Mouse (Mus musculus) thymus, postnatal 10 days (tissue): Measurements from ENCODE around the gene 1700037H04Rik.
A peak's percentile ranks its signal among the peaks of the same experiment; 100 is the strongest.

ENCODE experiments used
- DNase-seq, 2 experiments: peaks; one replicate each; pipeline ENCODE4 v3.0.0; 2021; ENCODE audit warnings: low spot score in 2 of 2

Gene 1700037H04Rik

GRCm38 (mm10) chr2:131179246-131179886, 19.5 kb upstream of the 1700037H04Rik start:
- DNase-seq: peak; percentile 27 to 42

- DNase-seq: no peak
These were observed 19.0 kb upstream of the 1700037H04Rik start for GRCm38 (mm10) chr2:131178828-131179245.

- no peak for DNase-seq
These were observed 18.1 kb upstream of the 1700037H04Rik start for GRCm38 (mm10) chr2:131177932-131178331.

GRCm38 (mm10) chr2:131176491-131176890, 16.6 kb upstream of the 1700037H04Rik start:
- DNase-seq: no peak

- no peak for DNase-seq
These were observed 16.0 kb upstream of the 1700037H04Rik start for GRCm38 (mm10) chr2:131175945-131176309.

GRCm38 (mm10) chr2:131175286-131175944, 15.5 kb upstream of the 1700037H04Rik start:
- DNase-seq: no peak

- peak; percentile 39 to 65 for DNase-seq
These were observed 14.8 kb upstream of the 1700037H04Rik start for GRCm38 (mm10) chr2:131174700-131175099.

- no peak for DNase-seq
These were observed 12.4 kb upstream of the 1700037H04Rik start for GRCm38 (mm10) chr2:131172322-131172721.

- peak in 1 of 2 experiments; percentile 57 for DNase-seq
These were observed 11.7 kb upstream of the 1700037H04Rik start for GRCm38 (mm10) chr2:131171401-131172104.

GRCm38 (mm10) chr2:131170936-131171335, 11.1 kb upstream of the 1700037H04Rik start:
- DNase-seq: no peak

GRCm38 (mm10) chr2:131168914-131169313, 9.0 kb upstream of the 1700037H04Rik start:
- DNase-seq: no peak

- no peak for DNase-seq
These were observed 8.1 kb upstream of the 1700037H04Rik start for GRCm38 (mm10) chr2:131167984-131168383.

- DNase-seq: no peak
These were observed 6.3 kb upstream of the 1700037H04Rik start for GRCm38 (mm10) chr2:131166172-131166571.

GRCm38 (mm10) chr2:131163924-131164323, 4.0 kb upstream of the 1700037H04Rik start:
- DNase-seq: no peak

- no peak for DNase-seq
These were observed 810 bp upstream of the 1700037H04Rik start for GRCm38 (mm10) chr2:131160671-131161111.

- no peak for DNase-seq
These were observed 380 bp downstream of the 1700037H04Rik start for GRCm38 (mm10) chr2:131159491-131159910.

GRCm38 (mm10) chr2:131156987-131157386, 2.9 kb downstream of the 1700037H04Rik start:
- DNase-seq: no peak

- no peak for DNase-seq
These were observed 5.8 kb downstream of the 1700037H04Rik start for GRCm38 (mm10) chr2:131154036-131154435.

- DNase-seq: no peak
These were observed 7.6 kb downstream of the 1700037H04Rik start for GRCm38 (mm10) chr2:131152166-131152730.

GRCm38 (mm10) chr2:131149254-131149578, 10.7 kb downstream of the 1700037H04Rik start:
- no peak for DNase-seq

- no peak for DNase-seq
These were observed 11.3 kb downstream of the 1700037H04Rik start for GRCm38 (mm10) chr2:131148353-131149253.

- DNase-seq: no peak
These were observed 12.9 kb downstream of the 1700037H04Rik start for GRCm38 (mm10) chr2:131147043-131147365.
